Mouse (Mus musculus) mouse embryonic stem cell (cell line): ENCODE measurements at regions not wholly inside any gene's neighbourhood (a gene's known extent, or its start where the extent isn't known, plus 50 kb on each side); places are given as distances from the start of the nearest gene placed in this dataset.

ENCODE experiments used
- in situ Hi-C, 2 experiments: fragments of 300-500 bp; cut with MboI; formaldehyde crosslinking; loops; 1 replicate in 1 of 2; 3 replicates in 1 of 2; pipeline ENCODE4 v1.14.3; 2019 to 2020; ENCODE audit warnings: low sequenced_read_pairs in 2 of 2, low pct_unique_long_range_greater_than_20kb in 1 of 2, mixed read lengths in 1 of 2; ENCODE audit not compliant: unreplicated experiment in 1 of 2

DNA sequence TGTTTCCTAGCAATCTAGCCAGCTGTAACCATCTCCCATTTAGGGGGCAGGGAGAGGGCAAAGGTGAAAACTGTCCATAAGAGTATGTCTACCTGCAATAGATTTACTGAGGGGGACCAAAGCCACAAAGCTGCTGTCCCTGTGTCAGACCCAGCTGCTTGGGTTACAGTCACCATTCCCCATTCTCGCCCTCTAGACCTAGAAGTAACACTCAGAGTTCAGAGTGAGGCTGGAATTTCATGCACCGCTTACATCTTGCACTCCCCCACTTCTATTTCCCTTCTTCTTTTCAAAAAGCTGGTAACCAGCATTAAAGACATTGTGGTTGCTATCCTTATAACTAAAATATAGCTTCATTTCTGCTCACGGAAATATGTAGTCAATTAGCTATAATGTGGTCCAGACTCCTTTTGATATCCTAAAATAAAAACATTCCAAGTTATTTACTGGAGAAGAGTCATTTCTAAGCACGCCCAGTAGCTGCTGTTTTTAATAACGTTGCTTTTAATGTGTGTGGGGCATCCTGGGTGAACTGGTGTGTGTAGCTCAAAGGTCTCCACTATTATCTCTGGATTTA lies 157.4 kb upstream of the Fbxo11 start:
- in situ Hi-C loops = no loop called here

GRCm38 (mm10) chr17:88240476-88240875 lies 175.4 kb upstream of the Fbxo11 start:
- in situ Hi-C loops = no loop called here

DNA sequence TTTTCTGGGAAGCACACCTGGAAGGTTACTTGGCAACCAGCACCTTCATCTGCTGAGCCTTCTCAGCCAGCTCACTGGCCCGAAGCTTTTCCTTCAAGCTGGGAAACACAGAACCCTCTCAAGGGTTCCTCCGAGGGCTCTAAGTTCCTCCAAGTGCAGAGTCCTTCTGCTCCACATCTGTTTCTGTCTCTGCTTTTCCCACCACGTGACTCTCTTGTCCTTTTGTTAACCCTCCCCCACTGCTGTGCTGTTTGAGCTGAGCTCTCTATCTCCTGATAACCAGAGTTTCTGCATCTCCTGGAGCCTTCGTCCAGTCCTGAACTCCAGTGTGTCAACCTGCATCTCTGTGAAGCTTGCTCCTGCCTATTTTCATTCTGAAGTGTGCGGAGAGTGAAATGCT lies 183.5 kb upstream of the Fbxo11 start:
- in situ Hi-C loops = no loop called here

DNA sequence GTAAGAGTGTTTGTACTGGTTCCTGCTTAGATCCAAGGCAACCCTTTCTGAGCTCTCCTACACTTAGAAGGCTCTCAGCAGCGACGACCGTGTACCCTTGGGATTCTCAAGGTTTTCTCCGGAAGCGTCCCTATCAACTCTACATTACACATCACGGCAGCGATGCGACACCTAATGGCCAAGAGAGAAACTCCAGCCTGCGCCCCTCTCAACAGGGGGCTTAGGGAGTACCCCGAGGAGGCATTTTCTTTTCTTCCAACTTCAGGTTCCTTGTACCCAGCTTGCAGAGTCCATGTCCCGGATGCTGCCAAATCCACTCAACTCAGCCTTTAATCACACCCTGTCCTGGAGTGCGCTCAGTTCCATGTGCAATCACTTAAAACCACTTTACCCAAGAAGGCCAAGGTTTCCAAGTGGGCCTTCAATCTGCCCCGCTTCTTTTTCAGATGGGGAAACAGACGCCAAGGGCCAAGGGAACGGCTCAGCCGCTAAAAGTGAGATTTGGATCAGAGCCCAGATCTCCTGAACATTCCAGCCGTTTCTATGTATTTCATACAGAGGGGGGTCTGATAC lies 186.9 kb upstream of the Fbxo11 start:
- in situ Hi-C loops = loop anchor here in 1 of 2 experiments (10.0 to 25.0 kb wide), 2 partner anchors 53 to 385 kb away; no protein-coding TSS in a partner anchor

- in situ Hi-C loops = loop anchor here in 1 of 2 experiments (10.0 to 25.0 kb wide), 2 partner anchors 49 to 381 kb away; no protein-coding TSS in a partner anchor
Observed at GRCm38 (mm10) chr17:88255744-88256598, 184.5 kb upstream of the Foxn2 start.

GRCm38 (mm10) chr17:88256599-88257544 lies 183.6 kb upstream of the Foxn2 start:
- in situ Hi-C loops = loop anchor here in 1 of 2 experiments (10.0 to 25.0 kb wide), 2 partner anchors 48 to 380 kb away; no protein-coding TSS in a partner anchor

DNA sequence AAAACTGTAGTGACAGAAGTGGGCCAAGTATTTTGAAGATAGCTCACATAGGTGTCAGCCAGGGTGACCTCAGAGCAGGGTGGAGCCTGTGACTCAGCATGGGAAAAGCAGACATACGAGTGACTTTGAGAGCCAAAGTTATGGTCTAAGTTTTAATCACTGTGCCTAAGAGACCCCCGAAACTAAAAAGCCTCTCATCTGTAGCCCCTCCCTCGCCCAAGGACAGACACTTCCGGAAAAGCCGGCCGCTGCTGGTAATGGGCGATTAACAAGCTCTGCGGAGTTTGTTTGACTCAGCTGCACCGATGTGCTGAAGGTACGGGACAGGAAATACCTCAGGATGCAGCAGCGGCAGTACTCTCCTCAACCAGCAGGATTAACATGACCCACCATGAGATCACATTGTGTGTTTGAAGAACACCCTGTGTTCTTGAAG lies 182.1 kb upstream of the Foxn2 start:
- in situ Hi-C loops = loop anchor here in 1 of 2 experiments (10.0 to 25.0 kb wide), 2 partner anchors 46 to 379 kb away; no protein-coding TSS in a partner anchor

- in situ Hi-C loops = loop anchor here (5.0 to 25.0 kb wide), 3 partner anchors 47 to 377 kb away; no protein-coding TSS in a partner anchor
Observed at GRCm38 (mm10) chr17:88260176-88260575, 180.3 kb upstream of the Foxn2 start.

GRCm38 (mm10) chr17:88260826-88261225 lies 179.7 kb upstream of the Foxn2 start:
- in situ Hi-C loops = loop anchor here (5.0 to 25.0 kb wide), 3 partner anchors 46 to 376 kb away; no protein-coding TSS in a partner anchor

- in situ Hi-C loops = loop anchor here (5.0 to 25.0 kb wide), 3 partner anchors 46 to 376 kb away; no protein-coding TSS in a partner anchor
Observed at GRCm38 (mm10) chr17:88261556-88261955, 179.0 kb upstream of the Foxn2 start.

GRCm38 (mm10) chr17:88262326-88263187 lies 178.0 kb upstream of the Foxn2 start:
- in situ Hi-C loops = loop anchor here (5.0 to 25.0 kb wide), 3 partner anchors 45 to 375 kb away; no protein-coding TSS in a partner anchor

DNA sequence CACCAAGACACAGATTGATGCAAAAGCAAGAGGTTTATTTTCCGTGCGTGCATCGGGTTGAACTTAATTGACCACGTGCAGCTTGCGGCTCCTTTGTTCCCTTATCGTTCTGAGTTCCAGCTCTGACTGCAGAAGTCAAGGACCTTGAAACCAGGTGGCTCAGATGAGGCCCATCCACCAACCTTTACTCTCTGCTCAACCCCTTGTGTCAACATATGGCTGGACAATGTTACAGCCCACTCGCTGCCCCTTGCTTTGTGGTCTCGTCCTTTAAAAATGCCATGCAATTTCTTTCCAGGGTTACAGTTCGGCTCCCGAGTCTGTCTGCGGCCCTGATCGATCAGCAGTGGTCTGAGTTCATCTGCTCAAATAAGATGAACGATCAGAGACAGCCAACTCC lies 175.2 kb upstream of the Foxn2 start:
- in situ Hi-C loops = loop anchor here in 1 of 2 experiments (25.0 kb wide), 1 partner anchor 372 kb away; no protein-coding TSS in a partner anchor

DNA sequence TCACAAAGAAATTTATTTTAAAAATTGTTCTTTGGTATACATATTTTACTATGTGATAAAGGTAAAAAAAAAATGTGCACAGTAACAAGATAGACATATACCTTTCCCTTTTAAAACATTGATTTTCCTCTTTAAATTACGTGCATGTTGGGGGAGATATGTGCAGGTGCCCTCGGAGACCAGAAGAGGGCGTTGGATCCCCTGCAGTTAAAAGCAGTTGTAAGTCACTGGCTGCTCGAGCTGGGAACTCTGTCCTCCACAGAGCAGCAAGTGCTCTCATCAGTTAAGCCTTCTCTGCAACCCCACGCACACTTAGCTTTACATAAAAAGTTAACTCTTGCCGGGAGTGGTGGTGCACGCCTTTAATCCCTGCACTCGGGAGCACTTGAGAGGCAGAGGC lies 172.3 kb upstream of the Foxn2 start:
- in situ Hi-C loops = loop anchor here in 1 of 2 experiments (25.0 kb wide), 1 partner anchor 369 kb away; no protein-coding TSS in a partner anchor

GRCm38 (mm10) chr17:88268802-88269201 lies 171.7 kb upstream of the Foxn2 start:
- in situ Hi-C loops = loop anchor here in 1 of 2 experiments (25.0 kb wide), 1 partner anchor 368 kb away; no protein-coding TSS in a partner anchor

- in situ Hi-C loops = loop anchor here in 1 of 2 experiments (25.0 kb wide), 1 partner anchor 366 kb away; no protein-coding TSS in a partner anchor
Observed at GRCm38 (mm10) chr17:88270896-88271295, 169.6 kb upstream of the Foxn2 start.

- in situ Hi-C loops = loop anchor here in 1 of 2 experiments (25.0 kb wide), 1 partner anchor 365 kb away; no protein-coding TSS in a partner anchor
Observed at GRCm38 (mm10) chr17:88272161-88272560, 168.3 kb upstream of the Foxn2 start.
